Mouse (Mus musculus): ENCODE data around the gene Spata21. TPM values are rescaled to one million over a fixed set of nuclear protein-coding genes. Genes with fewer than 3 reads are reported as not detected.

Spata21 gene
- polyA plus RNA-seq, 1 experiment from 2014 or later, result 0.51 TPM

GRCm38 (mm10) chr4:141058835-141059234 lies 29.3 kb upstream of the Spata21 start:
- no peaks in the 10 kb centered on the region for H3K27me3 ChIP-seq (ENCODE audit: control insufficient read depth, insufficient read depth, low read depth, low read length)
- 67% methylated on average over 8 of the region's 9 CpGs for WGBS
- peaks cover 16% of the 10 kb centered on the region; the same call in 1 of the 2 replicates for H3K4me1 ChIP-seq (replicated peaks; ENCODE audit: control insufficient read depth, insufficient read depth, low read length)
- H3K36me3 ChIP-seq (ENCODE audit: control insufficient read depth, insufficient read depth, low read length), result peaks cover 9% of the 10 kb centered on the region; the same call in 1 of the 2 replicates
- H3K4me2 ChIP-seq (ENCODE audit: low read depth, low read length), result no peak overlapping the region
- H3K9ac ChIP-seq (ENCODE audit: low read length), result no peak overlapping the region
- H3K27ac ChIP-seq (ENCODE audit: low read length), result no peak overlapping the region
- H3K9me3 ChIP-seq (ENCODE audit: control insufficient read depth, low read length), result no peaks in the 10 kb centered on the region
- no peak for ATAC-seq (ENCODE audit: low read depth)
- no peak overlapping the region for H3K4me3 ChIP-seq (ENCODE audit: low read length)

- peak overlapping the region; percentile 68 for H3K4me2 ChIP-seq (ENCODE audit: low read depth, low read length)
- peak; percentile 58; the same call in 1 of the 2 replicates for ATAC-seq (ENCODE audit: low read depth)
- no peaks in the 10 kb centered on the region for H3K27me3 ChIP-seq (ENCODE audit: control insufficient read depth, insufficient read depth, low read depth, low read length)
- peaks cover 15% of the 10 kb centered on the region; the same call in 1 of the 2 replicates for H3K4me1 ChIP-seq (replicated peaks; ENCODE audit: control insufficient read depth, insufficient read depth, low read length)
- peak overlapping the region; percentile 67 for H3K4me3 ChIP-seq (ENCODE audit: low read length)
- 1% methylated on average over 31 of the region's 32 CpGs for WGBS
- peak overlapping the region; percentile 83 for H3K9ac ChIP-seq (ENCODE audit: low read length)
- H3K36me3 ChIP-seq (ENCODE audit: control insufficient read depth, insufficient read depth, low read length), result peaks cover 9% of the 10 kb centered on the region; the same call in 1 of the 2 replicates
- no peaks in the 10 kb centered on the region for H3K9me3 ChIP-seq (ENCODE audit: control insufficient read depth, low read length)
- peak overlapping the region; percentile 91 for H3K27ac ChIP-seq (ENCODE audit: low read length)
Measured at GRCm38 (mm10) chr4:141059616-141060425, 28.3 kb upstream of the Spata21 start.

GRCm38 (mm10) chr4:141060426-141061301 lies 27.5 kb upstream of the Spata21 start, which contains the start of gene Crocc:
Crocc (minus strand) TSS chr4:141060550.
- Histone ChIP-seq H3K9me3 (ENCODE audit: control insufficient read depth, low read length) (no peaks in the 10 kb centered on the region), H3K27ac (ENCODE audit: low read length) (peak within 1 kb of the TSS; percentile 96), H3K9ac (ENCODE audit: low read length) (peak within 1 kb of the TSS; percentile 83), H3K4me1 (replicated peaks; ENCODE audit: control insufficient read depth, insufficient read depth, low read length) (peaks cover 19% of the 10 kb centered on the region), H3K27me3 (ENCODE audit: control insufficient read depth, insufficient read depth, low read depth, low read length) (no peaks in the 10 kb centered on the region), H3K4me2 (ENCODE audit: low read depth, low read length) (peak within 1 kb of the TSS; percentile 76), H3K36me3 (ENCODE audit: control insufficient read depth, insufficient read depth, low read length) (peaks cover 9% of the 10 kb centered on the region; the same call in 1 of the 2 replicates), H3K4me3 (ENCODE audit: low read length) (peak within 1 kb of the TSS; percentile 67)
- ATAC-seq (ENCODE audit: low read depth), result peak; percentile 97
- WGBS, result under 1% methylated on average over 75 of the region's 77 CpGs

GRCm38 (mm10) chr4:141064104-141064659 lies 24.0 kb upstream of the Spata21 start:
- no peak for ATAC-seq (ENCODE audit: low read depth)
- Histone ChIP-seq H3K4me1 (replicated peaks; ENCODE audit: control insufficient read depth, insufficient read depth, low read length) (peaks cover 42% of the 10 kb centered on the region), H3K9ac (ENCODE audit: low read length) (no peak overlapping the region), H3K27ac (ENCODE audit: low read length) (no peak overlapping the region), H3K36me3 (ENCODE audit: control insufficient read depth, insufficient read depth, low read length) (peaks cover 19% of the 10 kb centered on the region), H3K4me3 (ENCODE audit: low read length) (no peak overlapping the region), H3K9me3 (ENCODE audit: control insufficient read depth, low read length) (no peaks in the 10 kb centered on the region), H3K27me3 (ENCODE audit: control insufficient read depth, insufficient read depth, low read depth, low read length) (no peaks in the 10 kb centered on the region), H3K4me2 (ENCODE audit: low read depth, low read length) (no peak overlapping the region)
- WGBS, result 80% methylated on average over 4 of the region's 4 CpGs

- Histone ChIP-seq H3K4me3 (ENCODE audit: low read length) (no peak overlapping the region), H3K36me3 (ENCODE audit: control insufficient read depth, insufficient read depth, low read length) (peaks cover 25% of the 10 kb centered on the region), H3K9ac (ENCODE audit: low read length) (no peak overlapping the region), H3K27me3 (ENCODE audit: control insufficient read depth, insufficient read depth, low read depth, low read length) (no peaks in the 10 kb centered on the region), H3K4me2 (ENCODE audit: low read depth, low read length) (no peak overlapping the region), H3K4me1 (replicated peaks; ENCODE audit: control insufficient read depth, insufficient read depth, low read length) (peaks cover 37% of the 10 kb centered on the region), H3K9me3 (ENCODE audit: control insufficient read depth, low read length) (no peaks in the 10 kb centered on the region), H3K27ac (ENCODE audit: low read length) (no peak overlapping the region)
- WGBS, result 9% methylated on average over 8 of the region's 8 CpGs
- no peak for ATAC-seq (ENCODE audit: low read depth)
Measured at GRCm38 (mm10) chr4:141065123-141065522, 23.0 kb upstream of the Spata21 start.

GRCm38 (mm10) chr4:141066709-141067515 lies 21.2 kb upstream of the Spata21 start:
- Histone ChIP-seq H3K9ac (ENCODE audit: low read length) (no peak overlapping the region; the same call in 1 of the 2 replicates), H3K9me3 (ENCODE audit: control insufficient read depth, low read length) (no peaks in the 10 kb centered on the region), H3K27me3 (ENCODE audit: control insufficient read depth, insufficient read depth, low read depth, low read length) (no peaks in the 10 kb centered on the region), H3K27ac (ENCODE audit: low read length) (peak overlapping the region; percentile 85), H3K4me2 (ENCODE audit: low read depth, low read length) (no peak overlapping the region), H3K4me1 (replicated peaks; ENCODE audit: control insufficient read depth, insufficient read depth, low read length) (peaks cover 30% of the 10 kb centered on the region), H3K4me3 (ENCODE audit: low read length) (no peak overlapping the region), H3K36me3 (ENCODE audit: control insufficient read depth, insufficient read depth, low read length) (peaks cover 31% of the 10 kb centered on the region)
- 32% methylated on average over 12 of the region's 12 CpGs for WGBS
- ATAC-seq (ENCODE audit: low read depth), result peak; percentile 72

GRCm38 (mm10) chr4:141067516-141068046 lies 20.6 kb upstream of the Spata21 start:
- peaks cover 35% of the 10 kb centered on the region for H3K36me3 ChIP-seq (ENCODE audit: control insufficient read depth, insufficient read depth, low read length)
- no peak overlapping the region; the same call in 1 of the 2 replicates for H3K9ac ChIP-seq (ENCODE audit: low read length)
- ATAC-seq (ENCODE audit: low read depth), result no peak
- 51% methylated on average over 9 of the region's 9 CpGs for WGBS
- H3K27ac ChIP-seq (ENCODE audit: low read length), result peak overlapping the region; percentile 85
- H3K4me1 ChIP-seq (replicated peaks; ENCODE audit: control insufficient read depth, insufficient read depth, low read length), result peaks cover 30% of the 10 kb centered on the region
- no peaks in the 10 kb centered on the region for H3K27me3 ChIP-seq (ENCODE audit: control insufficient read depth, insufficient read depth, low read depth, low read length)
- H3K4me2 ChIP-seq (ENCODE audit: low read depth, low read length), result no peak overlapping the region
- H3K4me3 ChIP-seq (ENCODE audit: low read length), result no peak overlapping the region
- no peaks in the 10 kb centered on the region for H3K9me3 ChIP-seq (ENCODE audit: control insufficient read depth, low read length)

GRCm38 (mm10) chr4:141068655-141069054 lies 19.5 kb upstream of the Spata21 start:
- no peaks in the 10 kb centered on the region for H3K9me3 ChIP-seq (ENCODE audit: control insufficient read depth, low read length)
- no peak overlapping the region for H3K9ac ChIP-seq (ENCODE audit: low read length)
- peaks cover 32% of the 10 kb centered on the region for H3K4me1 ChIP-seq (replicated peaks; ENCODE audit: control insufficient read depth, insufficient read depth, low read length)
- H3K27ac ChIP-seq (ENCODE audit: low read length), result no peak overlapping the region; the same call in 1 of the 2 replicates
- ATAC-seq (ENCODE audit: low read depth), result no peak
- no peaks in the 10 kb centered on the region for H3K27me3 ChIP-seq (ENCODE audit: control insufficient read depth, insufficient read depth, low read depth, low read length)
- peaks cover 35% of the 10 kb centered on the region for H3K36me3 ChIP-seq (ENCODE audit: control insufficient read depth, insufficient read depth, low read length)
- H3K4me2 ChIP-seq (ENCODE audit: low read depth, low read length), result no peak overlapping the region
- WGBS, result 86% methylated on average over 8 of the region's 8 CpGs
- H3K4me3 ChIP-seq (ENCODE audit: low read length), result no peak overlapping the region

Data from lung, embryonic 16.5 days (tissue).